Mouse (Mus musculus): ENCODE data around the gene Dock6. TPM values are rescaled to one million over a fixed set of nuclear protein-coding genes. Genes with fewer than 3 reads are reported as not detected.

The Dock6 gene
- total and polyA plus RNA-seq, 3 experiments: 5.0 to 21.3 TPM; not detected in 1

DNA sequence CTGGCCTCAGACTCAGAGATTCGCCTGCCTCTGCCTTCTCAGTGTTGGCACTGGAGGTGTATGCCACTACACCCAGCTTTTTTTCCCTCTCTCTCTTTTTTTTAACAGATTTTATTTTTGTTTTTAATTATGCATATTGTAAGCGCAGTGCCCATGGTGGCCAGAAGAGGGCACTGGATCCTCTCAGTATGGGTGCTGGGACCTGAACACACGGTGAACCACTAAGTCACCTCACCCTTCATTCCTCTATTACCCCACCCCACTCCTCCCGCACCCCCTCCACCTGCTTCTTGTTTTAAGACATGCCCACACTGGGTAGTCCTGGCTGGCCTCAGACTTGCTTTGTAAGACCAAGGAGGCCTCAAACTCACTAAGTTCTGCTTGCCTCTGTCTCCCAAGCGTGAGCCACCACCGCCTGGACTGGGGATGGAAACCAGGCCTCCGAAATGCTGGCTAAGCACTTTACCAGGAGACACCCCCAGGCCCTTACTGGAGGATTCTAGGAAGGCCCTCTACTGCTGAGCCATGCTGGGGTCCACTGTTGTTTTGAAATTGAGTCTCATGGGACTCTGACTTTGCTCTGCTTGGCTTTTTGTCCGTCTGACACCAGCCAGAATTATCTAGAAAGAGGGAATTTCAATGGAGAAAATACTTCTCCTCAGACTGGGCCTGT is 12.2 kb downstream of the Dock6 start (continued):
- TF ChIP-seq GABPA (IDR thresholded peaks at IDR 0.05; ENCODE audit: low read depth, low read length) (peak; percentile 49; the same call in 1 of the 2 replicates), ZMIZ1 (IDR thresholded peaks at IDR 0.05; ENCODE audit: low read depth, low read length) (no peak)

DNA sequence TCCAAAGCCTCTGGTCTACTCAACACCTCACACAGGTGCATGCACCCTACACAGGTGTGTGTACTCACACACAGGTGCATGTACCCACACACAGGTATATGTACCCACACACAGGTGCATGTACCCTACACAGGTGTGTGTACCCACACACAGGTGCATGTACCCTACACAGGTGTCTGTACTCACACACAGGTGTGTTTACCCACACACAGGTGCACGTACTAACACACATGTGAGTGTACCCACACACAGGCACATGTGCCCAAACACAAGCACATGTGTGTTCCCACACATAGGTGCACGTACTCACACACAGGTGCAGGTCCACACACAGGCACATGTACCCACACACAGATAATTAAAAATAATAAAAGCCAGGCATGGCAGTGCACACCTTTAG is 14.7 kb downstream of the Dock6 start:
- Histone ChIP-seq H3K79me2 (ENCODE audit: control insufficient read depth, insufficient read depth, low read length, poor library complexity) (no peaks in the 10 kb centered on the region), H3K9me3 (replicated peaks; ENCODE audit: insufficient read depth, low read length) (no peaks in the 10 kb centered on the region), H3K9ac (ENCODE audit: control insufficient read depth, low read depth, low read length, poor library complexity, severe bottlenecking) (no peak overlapping the region), H3K4me3 (ENCODE audit: control insufficient read depth in 1 of 2, insufficient read depth in 1 of 2, low read depth in 2 of 2, low read length in 2 of 2) (no peak overlapping the region), H3K27ac (ENCODE audit: control insufficient read depth, low read depth, low read length) (no peak overlapping the region), H3K27me3 (ENCODE audit: control insufficient read depth in 1 of 2, insufficient read depth in 2 of 2, low read length in 2 of 2) (no peaks in the 10 kb centered on the region), H3K4me1 (ENCODE audit: control insufficient read depth in 1 of 2, insufficient read depth in 2 of 2, low read length in 2 of 2) (no peaks in the 10 kb centered on the region), H3K36me3 (ENCODE audit: control insufficient read depth in 1 of 2, insufficient read depth in 2 of 2, low read length in 2 of 2) (no peaks in the 10 kb centered on the region)
- no peak for DNase-seq (ENCODE audit: low read depth, low spot score)
- no peak for TF ChIP-seq ZKSCAN1 (IDR thresholded peaks at IDR 0.05; ENCODE audit: low read depth, low read length)
- TF ChIP-seq POLR2AphosphoS5 (IDR thresholded peaks at IDR 0.05; ENCODE audit: borderline replicate concordance, low read depth, low read length): peak; percentile 84; the same call in 1 of the 2 replicates

GRCm38 (mm10) chr9:21835258-21835912 is 17.1 kb downstream of the Dock6 start, which contains the start of gene Angptl8:
Angptl8 (plus strand) TSS chr9:21835510.
- Histone ChIP-seq H3K4me1 (ENCODE audit: control insufficient read depth in 1 of 2, insufficient read depth in 2 of 2, low read length in 2 of 2) (no peaks in the 10 kb centered on the region), H3K27ac (ENCODE audit: control insufficient read depth, low read depth, low read length) (no peak within 1 kb of the TSS), H3K9me3 (replicated peaks; ENCODE audit: insufficient read depth, low read length) (no peaks in the 10 kb centered on the region), H3K79me2 (ENCODE audit: control insufficient read depth, insufficient read depth, low read length, poor library complexity) (no peaks in the 10 kb centered on the region), H3K27me3 (ENCODE audit: control insufficient read depth in 1 of 2, insufficient read depth in 2 of 2, low read length in 2 of 2) (no peaks in the 10 kb centered on the region), H3K4me3 (ENCODE audit: control insufficient read depth in 1 of 2, insufficient read depth in 1 of 2, low read depth in 2 of 2, low read length in 2 of 2) (no peak within 1 kb of the TSS), H3K9ac (ENCODE audit: control insufficient read depth, low read depth, low read length, poor library complexity, severe bottlenecking) (no peak within 1 kb of the TSS), H3K36me3 (ENCODE audit: control insufficient read depth in 1 of 2, insufficient read depth in 2 of 2, low read length in 2 of 2) (no peaks in the 10 kb centered on the region)
- TF ChIP-seq E2F4 (IDR thresholded peaks at IDR 0.05; ENCODE audit: borderline replicate concordance, low read depth, low read length) (no peak), MAZ (IDR thresholded peaks at IDR 0.05; ENCODE audit: low read depth, low read length) (no peak), MXI1 (IDR thresholded peaks at IDR 0.05; ENCODE audit: low read depth, low read length) (no peak), SIN3A (IDR thresholded peaks at IDR 0.05; ENCODE audit: low read length) (no peak), SMC3 (IDR thresholded peaks at IDR 0.05; ENCODE audit: low read depth, low read length) (no peak), POLR2AphosphoS5 (IDR thresholded peaks at IDR 0.05; ENCODE audit: borderline replicate concordance, low read depth, low read length) (no peak), USF1 (IDR thresholded peaks at IDR 0.05; ENCODE audit: low read depth, low read length) (no peak), MAFK (IDR thresholded peaks at IDR 0.05; ENCODE audit: borderline replicate concordance, low read depth, low read length) (no peak), ZC3H11A (IDR thresholded peaks at IDR 0.05; ENCODE audit: low read depth, low read length) (no peak), GATA1 (IDR thresholded peaks at IDR 0.05; ENCODE audit: low read depth, low read length) (no peak), NRF1 (IDR thresholded peaks at IDR 0.05; ENCODE audit: insufficient read depth, low read depth, low read length, poor library complexity, severe bottlenecking) (no peak), RCOR1 (IDR thresholded peaks at IDR 0.05; ENCODE audit: low read depth, low read length) (no peak), CHD2 (IDR thresholded peaks at IDR 0.05; ENCODE audit: low read length) (no peak), USF2 (IDR thresholded peaks at IDR 0.05; ENCODE audit: borderline replicate concordance in 1 of 2, insufficient read depth in 1 of 2, low read depth in 1 of 2, low read length in 2 of 2) (no peak), ETS1 (IDR thresholded peaks at IDR 0.05; ENCODE audit: low read depth, low read length) (no peak), NELFE (IDR thresholded peaks at IDR 0.05; ENCODE audit: low read depth, low read length) (no peak), BHLHE40 (IDR thresholded peaks at IDR 0.05; ENCODE audit: borderline replicate concordance, low read depth, low read length) (no peak), RAD21 (IDR thresholded peaks at IDR 0.05; ENCODE audit: low read depth, low read length) (no peak), JUND (IDR thresholded peaks at IDR 0.05; ENCODE audit: low read depth, low read length) (no peak), TCF12 (IDR thresholded peaks at IDR 0.05; ENCODE audit: low read depth, low read length) (no peak)
- no peak for DNase-seq (ENCODE audit: low read depth, low spot score)
